Mouse (Mus musculus) liver, adult 2 months (tissue): ENCODE results near the gene Card9. TPM values are rescaled to one million over a fixed set of nuclear protein-coding genes. Genes with fewer than 3 reads are reported as not detected.

Experiments
- DNase-seq: peaks from one replicate; pipeline ENCODE4 v3.0.0-alpha.2; 2011; ENCODE audit warnings: low read depth, low spot score; ENCODE audit errors: extremely low read depth
- H3K27ac ChIP-seq: fragments of 200-500 bp; replicated peaks from 2 replicates; pipeline ENCODE4 v1.5.1; 2012; ENCODE audit warnings: low read depth, mild to moderate bottlenecking, control low read depth, inconsistent platforms, low read length; ENCODE audit not compliant: insufficient read depth
- H3K27me3 ChIP-seq: fragments of 200-500 bp; 2 replicates; pipeline ENCODE4 v1.6.1; 2012; ENCODE audit warnings: mild to moderate bottlenecking, moderate library complexity, low read length, inconsistent platforms; ENCODE audit not compliant: control insufficient read depth, insufficient read depth
- H3K36me3 ChIP-seq: fragments of 200-500 bp; 2 replicates; pipeline ENCODE4 v1.6.1; 2012; ENCODE audit warnings: low read length, inconsistent platforms; ENCODE audit not compliant: control insufficient read depth, insufficient read depth
- H3K4me1 ChIP-seq: fragments of 200-500 bp; 2 replicates; pipeline ENCODE4 v1.6.1; 2011; ENCODE audit warnings: low read length; ENCODE audit not compliant: control insufficient read depth, insufficient read depth
- H3K4me3 ChIP-seq: fragments of 200-500 bp; 2 replicates; pipeline ENCODE4 v1.5.1; 2011; ENCODE audit warnings: low read depth, mild to moderate bottlenecking, control low read depth, low read length, moderate library complexity; ENCODE audit not compliant: insufficient read depth
- H3K79me2 ChIP-seq: fragments of 200-500 bp; 2 replicates; pipeline ENCODE4 v1.6.1; 2012; ENCODE audit warnings: inconsistent platforms, mild to moderate bottlenecking, low read length, moderate library complexity; ENCODE audit not compliant: control insufficient read depth, insufficient read depth
- H3K9ac ChIP-seq: fragments of 200-500 bp; 2 replicates; pipeline ENCODE4 v1.6.1; 2012; ENCODE audit warnings: low read depth, mild to moderate bottlenecking, control low read depth, inconsistent platforms, low read length
- CTCF ChIP-seq: fragments of 200-500 bp; IDR thresholded peaks from 2 replicates; pipeline ENCODE4 v1.5.1; 2011; ENCODE audit warnings: low read depth, low read length, control low read depth
- POLR2A ChIP-seq: fragments of 200-500 bp; IDR thresholded peaks from 2 replicates; pipeline ENCODE4 v1.6.1; 2011; ENCODE audit warnings: low read length, control low read depth; ENCODE audit not compliant: insufficient read depth; ENCODE audit errors: extremely low read depth
- WGBS: fragments of 180-500 bp; shearing (Covaris S2); methylation state at CpG from one replicate; pipeline ENCODE4 v1.1.7; 2018; 5-methylcytosine and 5-hydroxymethylcytosine counted together
- polyA plus RNA-seq: library from polyadenylated mRNA; depleted of rRNA; stranded (reverse); fragments of >200 nt; gene quantifications from 2 replicates; pipeline ENCODE4 v1.2.3, GENCODE M21; 2012
- total RNA-seq: library from RNA; depleted of rRNA; stranded (reverse); fragments of >200 nt; gene quantifications from 2 replicates; pipeline ENCODE4 v1.2.3, GENCODE M21; 2014

Card9 gene
- total and polyA plus RNA-seq, 2 experiments: 0.84 to 0.92 TPM

DNA sequence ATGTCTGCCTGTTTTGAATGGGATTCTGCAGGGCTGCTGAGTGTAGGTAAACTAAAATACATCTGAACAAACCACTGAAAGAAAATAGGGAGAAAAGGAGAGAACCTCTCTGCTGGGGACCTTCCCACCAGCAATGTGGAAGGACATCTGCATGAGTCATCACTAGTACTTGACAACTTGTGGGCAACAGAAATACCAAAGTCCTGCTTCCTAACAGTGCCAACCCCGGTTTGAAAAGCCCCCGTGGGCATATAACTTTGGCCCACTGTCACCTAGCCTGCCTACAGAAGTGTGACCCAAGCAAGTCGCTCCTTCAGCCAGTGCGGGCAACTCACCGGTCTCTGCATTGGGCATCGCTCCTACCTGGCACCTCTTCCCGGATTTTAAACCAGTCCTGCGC, 11.7 kb upstream of the Card9 start:
- Histone ChIP-seq H3K79me2 (no peaks in the 10 kb centered on the region), H3K4me3 (no peak overlapping the region), H3K9ac (no peak overlapping the region), H3K36me3 (peaks cover 33% of the 10 kb centered on the region), H3K4me1 (no peaks in the 10 kb centered on the region), H3K27ac (no peak overlapping the region), H3K27me3 (no peaks in the 10 kb centered on the region)
- WGBS: 95% methylated on average over 8 of the region's 8 CpGs
- no peak for TF ChIP-seq CTCF
- no peak for TF ChIP-seq POLR2A
- DNase-seq: no peak

DNA sequence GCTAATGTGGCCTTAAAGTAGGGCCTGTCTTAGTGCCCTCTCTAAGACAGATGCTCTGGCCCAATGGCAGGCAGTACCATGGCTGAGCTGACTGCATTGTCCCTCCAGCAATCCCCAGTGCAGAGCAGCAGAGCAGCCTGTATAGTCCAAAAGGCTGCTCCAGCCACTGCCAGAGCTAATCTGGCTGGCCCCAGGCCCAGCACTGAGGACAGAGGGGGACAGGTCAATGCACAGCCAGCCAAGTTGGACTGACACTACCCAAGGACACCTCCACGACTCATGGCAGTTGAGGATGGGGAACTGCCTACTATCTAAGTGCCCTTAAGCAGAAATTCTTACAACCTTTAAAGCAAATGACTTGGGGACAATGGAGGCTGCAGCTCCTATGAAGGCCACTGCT, 7.9 kb upstream of the Card9 start:
- no peak for DNase-seq
- TF ChIP-seq CTCF (no peak), POLR2A (no peak)
- no peaks in the 10 kb centered on the region for H3K4me1 ChIP-seq
- H3K36me3 ChIP-seq: peaks cover 21% of the 10 kb centered on the region
- no peak overlapping the region for H3K4me3 ChIP-seq
- no peak overlapping the region for H3K27ac ChIP-seq
- H3K9ac ChIP-seq: no peak overlapping the region
- no peaks in the 10 kb centered on the region for H3K79me2 ChIP-seq
- WGBS: 14% methylated on average over 1 of the region's 1 CpGs
- H3K27me3 ChIP-seq: no peaks in the 10 kb centered on the region

GRCm38 (mm10) chr2:26367911-26368310, 7.2 kb upstream of the Card9 start:
- peaks cover 17% of the 10 kb centered on the region for H3K36me3 ChIP-seq
- WGBS: 98% methylated on average over 6 of the region's 6 CpGs
- DNase-seq: no peak

GRCm38 (mm10) chr2:26364738-26365465, 4.2 kb upstream of the Card9 start:
- H3K36me3 ChIP-seq: peaks cover 8% of the 10 kb centered on the region; the same call in 1 of the 2 replicates
- no peaks in the 10 kb centered on the region for H3K4me1 ChIP-seq
- H3K27ac ChIP-seq: no peak overlapping the region
- TF ChIP-seq CTCF (no peak), POLR2A (no peak)
- H3K79me2 ChIP-seq: no peaks in the 10 kb centered on the region
- no peak overlapping the region for H3K4me3 ChIP-seq
- H3K9ac ChIP-seq: no peak overlapping the region
- no peaks in the 10 kb centered on the region for H3K27me3 ChIP-seq
- 65% methylated on average over 10 of the region's 10 CpGs for WGBS
- DNase-seq: no peak

More at GRCm38 (mm10) chr2:26367911-26368310, 7.2 kb upstream of the Card9 start:
- Histone ChIP-seq H3K9ac (no peak overlapping the region), H3K27me3 (no peaks in the 10 kb centered on the region), H3K4me3 (no peak overlapping the region), H3K4me1 (no peaks in the 10 kb centered on the region), H3K27ac (no peak overlapping the region), H3K79me2 (no peaks in the 10 kb centered on the region)
- no peak for TF ChIP-seq CTCF
- no peak for TF ChIP-seq POLR2A

DNA sequence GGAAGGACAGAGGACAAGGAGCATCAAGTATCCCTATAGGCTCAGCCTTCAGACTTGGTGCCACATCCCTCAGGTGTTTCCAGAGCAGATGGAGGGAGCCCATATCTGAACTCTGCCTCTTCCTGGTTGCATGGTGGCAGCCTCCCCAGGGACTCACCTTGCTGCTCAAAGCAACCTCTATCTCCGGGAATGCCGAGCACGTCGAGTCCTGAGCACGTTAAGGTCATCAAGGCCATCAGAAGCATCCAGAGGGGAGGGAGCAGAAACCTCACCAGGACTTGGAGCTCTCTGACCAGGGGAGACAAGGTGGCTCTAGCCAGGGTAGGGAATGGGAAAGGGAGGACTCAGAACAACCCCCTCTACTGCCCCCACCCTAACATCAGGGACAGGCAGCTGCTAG, 2.8 kb upstream of the Card9 start:
- H3K27me3 ChIP-seq: no peaks in the 10 kb centered on the region
- no peak overlapping the region for H3K4me3 ChIP-seq
- no peaks in the 10 kb centered on the region for H3K4me1 ChIP-seq
- WGBS: 75% methylated on average over 5 of the region's 5 CpGs
- H3K36me3 ChIP-seq: peaks cover 5% of the 10 kb centered on the region; the same call in 1 of the 2 replicates
- H3K79me2 ChIP-seq: no peaks in the 10 kb centered on the region
- H3K9ac ChIP-seq: no peak overlapping the region
- H3K27ac ChIP-seq: no peak overlapping the region
- DNase-seq: no peak
- TF ChIP-seq POLR2A (no peak), CTCF (no peak)

DNA sequence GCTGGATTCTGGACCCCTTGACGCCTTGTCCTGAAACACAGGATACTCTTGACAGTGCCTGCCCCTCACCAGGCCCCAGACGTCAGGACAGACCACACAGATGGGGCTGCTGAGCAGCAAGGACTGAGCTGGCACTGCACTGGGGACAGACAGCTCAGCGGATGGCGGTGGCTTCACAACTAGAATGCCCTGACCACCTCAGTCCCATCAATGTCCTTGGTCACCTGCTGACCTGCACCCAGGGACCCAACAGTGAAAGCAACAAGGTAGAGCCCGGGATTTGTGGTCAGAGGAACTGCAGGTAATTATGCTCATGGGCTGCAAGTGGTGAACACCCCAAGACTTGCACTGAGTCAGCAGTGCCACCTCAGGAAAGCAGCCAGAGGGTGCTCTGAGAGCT, 2.3 kb upstream of the Card9 start:
- Histone ChIP-seq H3K27me3 (no peaks in the 10 kb centered on the region), H3K4me3 (no peak overlapping the region), H3K79me2 (no peaks in the 10 kb centered on the region), H3K9ac (no peak overlapping the region), H3K36me3 (peaks cover 3% of the 10 kb centered on the region; the same call in 1 of the 2 replicates), H3K4me1 (no peaks in the 10 kb centered on the region), H3K27ac (no peak overlapping the region)
- WGBS: 94% methylated on average over 5 of the region's 5 CpGs
- TF ChIP-seq POLR2A (no peak), CTCF (no peak)
- DNase-seq: no peak
